Mouse (Mus musculus): ENCODE data around the gene Troap. TPM values are rescaled to one million over a fixed set of nuclear protein-coding genes. Genes with fewer than 3 reads are reported as not detected.

Troap gene
- polyA plus RNA-seq, 2 experiments = 22.1 to 41.5 TPM

DNA sequence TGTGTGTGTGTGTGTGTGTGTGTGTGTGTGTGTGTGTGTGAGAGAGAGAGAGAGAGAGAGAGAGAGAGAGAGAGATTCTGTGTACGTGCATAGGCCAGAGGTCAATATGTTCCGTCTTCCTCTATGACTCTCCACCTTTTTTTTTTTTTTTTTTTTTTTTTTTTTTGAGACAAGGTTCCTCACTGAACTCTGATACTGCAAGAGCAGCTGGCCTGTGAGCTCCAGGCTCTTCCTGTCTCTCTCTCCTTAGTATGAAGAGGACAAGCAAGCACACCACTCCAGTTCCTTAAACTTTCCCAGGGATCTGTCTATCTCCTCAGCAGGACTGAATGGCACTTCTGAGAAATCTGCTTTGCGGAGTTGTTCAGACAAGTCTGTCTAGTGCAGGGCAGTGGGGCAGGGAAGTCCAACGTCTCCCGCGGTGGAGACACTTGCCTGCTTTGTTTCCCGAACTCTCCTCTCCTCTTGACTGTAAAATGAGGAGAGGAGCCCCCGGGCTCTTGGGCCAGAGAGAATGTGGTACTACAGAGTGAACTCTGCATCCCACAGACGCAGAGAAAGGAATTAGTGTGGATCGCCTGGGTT lies 45.4 kb upstream of the Troap start:
- H3K36me3 ChIP-seq (ENCODE audit: control insufficient read depth, insufficient read depth, low read length) = no peaks in the 10 kb centered on the region
- H3K27ac ChIP-seq (replicated peaks; ENCODE audit: low read depth, low read length) = peak overlapping the region; percentile 77
- DNase-seq (ENCODE audit: low spot score) (peak; percentile 12), ATAC-seq (ENCODE audit: low FRiP score, low read depth) (0 out of 2 replicates have a peak, but pooled peaks have one; percentile 1)
- H3K4me1 ChIP-seq (ENCODE audit: control insufficient read depth, insufficient read depth, low read length) = peaks cover 17% of the 10 kb centered on the region
- 8% methylated on average over 10 of the region's 10 CpGs for WGBS
- no peak for TF ChIP-seq POLR2A (IDR thresholded peaks at IDR 0.05; ENCODE audit: borderline replicate concordance, extremely low read depth, insufficient read depth, insufficient read length)
- H3K9me3 ChIP-seq (ENCODE audit: control insufficient read depth, low read length) = no peaks in the 10 kb centered on the region
- peak overlapping the region; percentile 68 for H3K9ac ChIP-seq (ENCODE audit: low read depth, low read length, severe bottlenecking)
- peak overlapping the region; percentile 69 for H3K4me3 ChIP-seq (replicated peaks; ENCODE audit: low read length)
- H3K27me3 ChIP-seq (ENCODE audit: control insufficient read depth, insufficient read depth, low read length) = no peaks in the 10 kb centered on the region
- peak overlapping the region; percentile 63 for H3K4me2 ChIP-seq (replicated peaks; ENCODE audit: low read depth, low read length, severe bottlenecking)

DNA sequence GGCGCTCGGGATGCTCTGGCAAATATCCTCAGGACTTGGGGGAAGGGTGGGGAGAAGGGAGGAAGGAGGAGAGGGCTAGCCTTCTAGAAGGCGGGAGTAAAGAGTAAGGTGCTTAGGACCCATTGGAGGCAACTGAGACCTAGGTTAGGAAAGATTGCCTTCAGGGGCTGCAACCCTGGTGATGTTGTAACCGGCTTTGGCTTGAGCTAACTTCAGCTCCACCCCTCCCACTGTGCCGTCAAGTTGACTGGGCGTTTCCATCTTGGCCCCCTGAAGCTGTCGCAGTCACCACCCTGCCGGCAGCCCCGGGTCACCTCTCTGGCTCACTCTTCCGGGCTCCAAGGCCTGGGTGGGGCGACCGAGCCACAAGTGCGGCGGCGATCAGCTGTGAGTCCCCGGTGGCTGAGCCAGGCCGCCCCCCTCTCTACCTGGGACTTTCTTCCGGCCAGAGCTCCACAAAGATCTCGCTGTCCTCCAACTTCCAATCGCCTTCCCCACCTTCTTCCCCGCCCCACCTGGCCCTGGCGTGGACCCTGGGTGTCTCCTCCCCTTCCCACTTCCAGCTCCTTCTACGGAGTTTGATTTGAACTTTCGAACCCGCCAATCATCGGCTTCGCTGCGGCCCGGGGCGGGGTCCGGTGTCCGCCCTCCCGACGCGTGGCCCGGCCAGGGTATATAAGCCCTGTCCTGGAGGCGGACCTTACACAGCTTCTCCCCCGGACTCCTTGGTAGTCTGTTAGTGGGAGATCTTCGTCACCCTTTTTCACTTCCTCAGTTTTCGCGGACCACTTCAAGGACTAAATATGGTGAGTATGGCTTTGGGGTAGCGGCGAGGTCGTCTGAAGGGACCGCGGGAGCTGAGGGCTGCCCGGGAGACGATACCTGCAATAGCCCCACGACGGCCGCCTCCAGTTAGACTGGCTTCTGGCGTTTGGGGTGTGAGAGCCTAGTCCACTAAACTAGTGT lies 44.5 kb upstream of the Troap start, which contains the start of gene Tuba1c:
Gene Tuba1c (plus strand): TSS at position 273 of the 966 bp plus-strand sequence.
- Histone ChIP-seq H3K36me3 (ENCODE audit: control insufficient read depth, insufficient read depth, low read length) (peaks cover 6% of the 10 kb centered on the region), H3K4me3 (replicated peaks; ENCODE audit: low read length) (peak within 1 kb of the TSS; percentile 69), H3K9me3 (ENCODE audit: control insufficient read depth, low read length) (no peaks in the 10 kb centered on the region), H3K9ac (ENCODE audit: low read depth, low read length, severe bottlenecking) (peak within 1 kb of the TSS; percentile 68), H3K4me2 (replicated peaks; ENCODE audit: low read depth, low read length, severe bottlenecking) (peak within 1 kb of the TSS; percentile 63), H3K27ac (replicated peaks; ENCODE audit: low read depth, low read length) (peak within 1 kb of the TSS; percentile 77), H3K27me3 (ENCODE audit: control insufficient read depth, insufficient read depth, low read length) (no peaks in the 10 kb centered on the region), H3K4me1 (ENCODE audit: control insufficient read depth, insufficient read depth, low read length) (peaks cover 17% of the 10 kb centered on the region)
- TF ChIP-seq POLR2A (IDR thresholded peaks at IDR 0.05; ENCODE audit: borderline replicate concordance, extremely low read depth, insufficient read depth, insufficient read length) = peak; percentile 96; the same call in 1 of the 2 replicates
- 2% methylated on average over 49 of the region's 52 CpGs for WGBS
- ATAC-seq (ENCODE audit: low FRiP score, low read depth) = peak; percentile 97
- peak; percentile 92 for DNase-seq (ENCODE audit: low spot score)

DNA sequence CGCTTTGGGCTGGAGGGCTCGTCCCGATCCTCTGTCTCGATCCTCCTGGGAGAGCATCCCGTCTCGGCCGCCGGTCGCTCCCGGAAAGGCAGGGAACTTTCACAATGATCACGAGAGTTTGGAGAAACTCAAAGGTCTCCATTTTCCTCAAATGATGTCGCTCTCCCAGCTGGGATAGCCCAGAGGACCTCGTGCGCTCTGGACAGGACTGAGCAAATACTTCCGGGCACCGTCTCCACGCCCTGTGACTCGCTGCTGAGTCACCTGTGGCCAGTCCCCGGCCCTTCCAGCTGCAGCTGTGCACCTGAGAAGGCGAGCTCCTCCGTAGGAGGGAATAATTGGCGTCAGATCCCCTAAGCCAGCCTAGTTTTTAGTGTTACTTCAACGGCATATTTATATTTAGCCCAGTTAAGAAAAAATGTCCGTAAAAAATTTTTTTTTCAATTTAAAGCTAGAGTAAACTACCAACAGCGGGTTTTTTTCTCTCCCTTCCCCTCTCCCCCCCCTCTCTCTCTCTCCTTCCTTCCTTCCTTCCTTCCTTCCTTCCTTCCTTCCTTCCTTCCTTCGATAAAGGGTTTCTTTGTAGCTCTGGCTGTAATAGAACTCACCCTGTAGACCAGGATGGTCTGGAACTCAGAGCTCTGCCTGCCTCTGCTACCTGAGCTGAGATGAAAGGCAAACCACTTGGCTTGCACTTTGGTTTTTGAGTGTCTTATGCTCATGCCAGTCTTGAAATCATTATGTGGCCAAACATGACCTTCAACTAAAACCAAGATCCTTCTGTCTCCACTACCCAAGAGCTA lies 43.6 kb upstream of the Troap start:
- peak overlapping the region; percentile 63 for H3K4me2 ChIP-seq (replicated peaks; ENCODE audit: low read depth, low read length, severe bottlenecking)
- WGBS = 9% methylated on average over 26 of the region's 26 CpGs
- no peaks in the 10 kb centered on the region for H3K27me3 ChIP-seq (ENCODE audit: control insufficient read depth, insufficient read depth, low read length)
- ATAC-seq (ENCODE audit: low FRiP score, low read depth) = no peak
- no peak for TF ChIP-seq POLR2A (IDR thresholded peaks at IDR 0.05; ENCODE audit: borderline replicate concordance, extremely low read depth, insufficient read depth, insufficient read length)
- H3K27ac ChIP-seq (replicated peaks; ENCODE audit: low read depth, low read length) = peak overlapping the region; percentile 77
- peaks cover 15% of the 10 kb centered on the region for H3K36me3 ChIP-seq (ENCODE audit: control insufficient read depth, insufficient read depth, low read length)
- H3K4me3 ChIP-seq (replicated peaks; ENCODE audit: low read length) = peak overlapping the region; percentile 69
- no peaks in the 10 kb centered on the region for H3K9me3 ChIP-seq (ENCODE audit: control insufficient read depth, low read length)
- DNase-seq (ENCODE audit: low spot score) = no peak
- H3K4me1 ChIP-seq (ENCODE audit: control insufficient read depth, insufficient read depth, low read length) = peaks cover 17% of the 10 kb centered on the region
- H3K9ac ChIP-seq (ENCODE audit: low read depth, low read length, severe bottlenecking) = peak overlapping the region; percentile 68

DNA sequence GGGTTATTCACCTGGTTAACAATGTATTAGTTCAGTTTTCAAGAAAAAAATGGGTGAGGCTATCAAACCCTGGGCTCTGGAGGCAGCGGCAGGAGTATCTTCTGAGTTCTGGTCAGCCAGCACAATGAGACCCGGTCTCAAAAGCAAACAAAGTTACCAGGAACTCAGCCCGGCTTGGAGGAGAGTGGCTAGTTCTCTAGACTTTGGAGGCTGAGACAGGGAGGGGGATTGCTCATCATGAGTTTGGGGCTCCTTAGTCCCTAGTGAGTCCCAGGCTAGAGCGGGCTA lies 43.0 kb upstream of the Troap start:
- peaks cover 20% of the 10 kb centered on the region for H3K36me3 ChIP-seq (ENCODE audit: control insufficient read depth, insufficient read depth, low read length)
- H3K27me3 ChIP-seq (ENCODE audit: control insufficient read depth, insufficient read depth, low read length) = no peaks in the 10 kb centered on the region
- H3K9ac ChIP-seq (ENCODE audit: low read depth, low read length, severe bottlenecking) = no peak overlapping the region
- H3K4me1 ChIP-seq (ENCODE audit: control insufficient read depth, insufficient read depth, low read length) = peaks cover 17% of the 10 kb centered on the region
- no peak for TF ChIP-seq POLR2A (IDR thresholded peaks at IDR 0.05; ENCODE audit: borderline replicate concordance, extremely low read depth, insufficient read depth, insufficient read length)
- no peak for DNase-seq (ENCODE audit: low spot score)
- peak overlapping the region; percentile 69 for H3K4me3 ChIP-seq (replicated peaks; ENCODE audit: low read length)
- ATAC-seq (ENCODE audit: low FRiP score, low read depth) = no peak
- WGBS = 73% methylated on average over 4 of the region's 4 CpGs
- H3K27ac ChIP-seq (replicated peaks; ENCODE audit: low read depth, low read length) = no peak overlapping the region
- no peaks in the 10 kb centered on the region for H3K9me3 ChIP-seq (ENCODE audit: control insufficient read depth, low read length)
- peak overlapping the region; percentile 63 for H3K4me2 ChIP-seq (replicated peaks; ENCODE audit: low read depth, low read length, severe bottlenecking)
